Mouse (Mus musculus) brain, embryonic 14.5 days (tissue): ENCODE results near the gene Pelp1.

Experiments
- CTCF ChIP-seq: fragments of 200-500 bp; IDR thresholded peaks from 2 replicates; pipeline ENCODE4 v1.5.1; 2012; ENCODE audit warnings: inconsistent platforms, mild to moderate bottlenecking, moderate library complexity, borderline replicate concordance; ENCODE audit not compliant: insufficient read depth, insufficient read length; ENCODE audit errors: extremely low read depth
- POLR2A ChIP-seq: fragments of 200-500 bp; IDR thresholded peaks from 2 replicates; pipeline ENCODE4 v1.6.1; 2012; ENCODE audit warnings: mild to moderate bottlenecking, inconsistent platforms, borderline replicate concordance; ENCODE audit not compliant: poor library complexity, insufficient read depth, insufficient read length, severe bottlenecking; ENCODE audit errors: extremely low read depth

GRCm38 (mm10) chr11:70374302-70374701, 35.5 kb downstream of the Pelp1 start:
- TF ChIP-seq CTCF (no peak), POLR2A (no peak)
